Mouse (Mus musculus) heart, embryonic 13.5 days (tissue): ENCODE data around the gene Gm29735. TPM values are rescaled to one million over a fixed set of nuclear protein-coding genes. Genes with fewer than 3 reads are reported as not detected.
"Not testable (repeated sequence)": the region's sequence is repeated elsewhere in the genome, so short reads cannot be mapped to it uniquely, and the experiment has no call there.

ENCODE experiments used
- ATAC-seq: fragments of 200-750 bp; cut with Nextera tagmentation; 2 replicates; pipeline ENCODE4 v1.8.0; 2017; ENCODE audit warnings: moderate TSS enrichment; ENCODE audit not compliant: insufficient number of reproducible peaks, low FRiP score, low TSS enrichment; ENCODE audit errors: extremely low read depth
- H3K27ac ChIP-seq: fragments of 300-500 bp; sonication (generic); replicated peaks from 2 replicates; pipeline ENCODE4 v1.5.1; 2015; ENCODE audit warnings: moderate library complexity, mild to moderate bottlenecking, inconsistent platforms
- H3K27me3 ChIP-seq: fragments of 300-500 bp; sonication (generic); replicated peaks from 2 replicates; pipeline ENCODE4 v1.6.1; 2015; ENCODE audit warnings: mild to moderate bottlenecking, inconsistent platforms
- H3K36me3 ChIP-seq: fragments of 300-500 bp; sonication (generic); 2 replicates; pipeline ENCODE4 v1.6.1; 2015; ENCODE audit warnings: mild to moderate bottlenecking, inconsistent platforms
- H3K4me1 ChIP-seq: fragments of 300-500 bp; sonication (generic); 2 replicates; pipeline ENCODE4 v1.6.1; 2015; ENCODE audit warnings: inconsistent platforms
- H3K4me2 ChIP-seq: fragments of 300-500 bp; sonication (generic); 2 replicates; pipeline ENCODE4 v1.6.1; 2015; ENCODE audit warnings: inconsistent platforms, mild to moderate bottlenecking, moderate library complexity
- H3K4me3 ChIP-seq: fragments of 300-500 bp; sonication (generic); 2 replicates; pipeline ENCODE4 v1.5.1; 2015; ENCODE audit warnings: moderate library complexity, mild to moderate bottlenecking, inconsistent platforms
- H3K9ac ChIP-seq: fragments of 300-500 bp; sonication (generic); 2 replicates; pipeline ENCODE4 v1.6.1; 2015; ENCODE audit warnings: inconsistent platforms, mild to moderate bottlenecking, moderate library complexity
- H3K9me3 ChIP-seq: fragments of 300-500 bp; sonication (generic); 2 replicates; pipeline ENCODE4 v1.6.1; 2016; ENCODE audit warnings: inconsistent platforms
- WGBS: fragments of 180-500 bp; shearing (Covaris S2); methylation state at CpG from one replicate; pipeline ENCODE4 v1.1.7; 2015; ENCODE audit warnings: mixed read lengths; 5-methylcytosine and 5-hydroxymethylcytosine counted together
- polyA plus RNA-seq: library from polyadenylated mRNA; unstranded; fragments of >200 nt; fragmentation: Nextera tagmentation; extraction: Ambion mirVana; gene quantifications from 2 replicates; pipeline ENCODE4 v1.2.1, GENCODE M21; 2015

The Gm29735 gene
- polyA plus RNA-seq, 1 experiment from 2014 or later, result not detected

- no peaks in the 10 kb centered on the region for H3K4me1 ChIP-seq
- H3K27me3 ChIP-seq, result peaks cover 4% of the 10 kb centered on the region; the same call in 1 of the 2 replicates
- no peaks in the 10 kb centered on the region for H3K36me3 ChIP-seq
- H3K9me3 ChIP-seq, result no peaks in the 10 kb centered on the region
- WGBS, result 49% methylated on average over 1 of the region's 1 CpGs
- no peak overlapping the region for H3K27ac ChIP-seq
- H3K4me3 ChIP-seq, result no peak overlapping the region
- no peak for ATAC-seq
- no peak overlapping the region for H3K4me2 ChIP-seq
- no peak overlapping the region for H3K9ac ChIP-seq
Measured at GRCm38 (mm10) chr7:142155308-142155707, 1.6 kb downstream of the Gm29735 start.

- H3K27ac ChIP-seq, result no peak overlapping the region
- no peak for ATAC-seq
- no peaks in the 10 kb centered on the region for H3K9me3 ChIP-seq
- H3K36me3 ChIP-seq, result no peaks in the 10 kb centered on the region
- no peak overlapping the region for H3K4me3 ChIP-seq
- WGBS, result 76% methylated on average over 4 of the region's 4 CpGs
- no peak overlapping the region for H3K4me2 ChIP-seq
- H3K9ac ChIP-seq, result no peak overlapping the region
- no peaks in the 10 kb centered on the region; the same call in 1 of the 2 replicates for H3K27me3 ChIP-seq
- no peaks in the 10 kb centered on the region for H3K4me1 ChIP-seq
Measured at GRCm38 (mm10) chr7:142152191-142152590, 4.7 kb downstream of the Gm29735 start.

- Histone ChIP-seq H3K9me3 (no peaks in the 10 kb centered on the region), H3K4me3 (no peak overlapping the region), H3K27me3 (peaks cover 7% of the 10 kb centered on the region), H3K27ac (no peak overlapping the region), H3K4me2 (no peak overlapping the region), H3K4me1 (no peaks in the 10 kb centered on the region), H3K9ac (no peak overlapping the region), H3K36me3 (no peaks in the 10 kb centered on the region)
- no peak for ATAC-seq
Measured at GRCm38 (mm10) chr7:142148633-142149032, 8.3 kb downstream of the Gm29735 start.

GRCm38 (mm10) chr7:142146033-142146432 is 10.9 kb downstream of the Gm29735 start:
- Histone ChIP-seq H3K4me3 (no peak overlapping the region), H3K4me1 (peaks cover 6% of the 10 kb centered on the region), H3K27me3 (peaks cover 7% of the 10 kb centered on the region), H3K9ac (no peak overlapping the region), H3K9me3 (no peaks in the 10 kb centered on the region), H3K36me3 (no peaks in the 10 kb centered on the region), H3K4me2 (no peak overlapping the region), H3K27ac (no peak overlapping the region)
- WGBS, result 0% methylated on average over 1 of the region's 1 CpGs
- no peak for ATAC-seq

GRCm38 (mm10) chr7:142145413-142145940 is 11.4 kb downstream of the Gm29735 start:
- no peak overlapping the region for H3K9ac ChIP-seq
- no peaks in the 10 kb centered on the region for H3K9me3 ChIP-seq
- WGBS, result 44% methylated on average over 4 of the region's 4 CpGs
- peaks cover 9% of the 10 kb centered on the region for H3K4me1 ChIP-seq
- H3K27me3 ChIP-seq, result peaks cover 7% of the 10 kb centered on the region
- H3K4me2 ChIP-seq, result no peak overlapping the region
- no peak for ATAC-seq
- no peak overlapping the region for H3K27ac ChIP-seq
- H3K36me3 ChIP-seq, result no peaks in the 10 kb centered on the region
- no peak overlapping the region for H3K4me3 ChIP-seq

GRCm38 (mm10) chr7:142144507-142144906 is 12.4 kb downstream of the Gm29735 start, which contains the start of gene Gm45337:
Gene Gm45337, minus strand, starts transcription at chr7:142144607.
- no peak for ATAC-seq
- no peak within 1 kb of the TSS for H3K4me3 ChIP-seq
- H3K27ac ChIP-seq, result no peak within 1 kb of the TSS
- H3K4me1 ChIP-seq, result peaks cover 9% of the 10 kb centered on the region
- 49% methylated on average over 1 of the region's 1 CpGs for WGBS
- no peaks in the 10 kb centered on the region for H3K9me3 ChIP-seq
- H3K4me2 ChIP-seq, result no peak within 1 kb of the TSS
- H3K36me3 ChIP-seq, result no peaks in the 10 kb centered on the region
- H3K27me3 ChIP-seq, result peaks cover 7% of the 10 kb centered on the region
- H3K9ac ChIP-seq, result no peak within 1 kb of the TSS

- not testable (repeated sequence) for H3K4me3 ChIP-seq, H3K9ac ChIP-seq, H3K4me1 ChIP-seq, H3K4me2 ChIP-seq, H3K36me3 ChIP-seq, ATAC-seq, H3K9me3 ChIP-seq, H3K27ac ChIP-seq, H3K27me3 ChIP-seq
- WGBS, result 22% methylated on average over 1 of the region's 1 CpGs
Measured at GRCm38 (mm10) chr7:142143506-142144010, 13.4 kb downstream of the Gm29735 start.

- 3% methylated on average over 1 of the region's 1 CpGs for WGBS
- no peak overlapping the region for H3K4me2 ChIP-seq
- no peak overlapping the region for H3K9ac ChIP-seq
- peaks cover 9% of the 10 kb centered on the region for H3K4me1 ChIP-seq
- no peak overlapping the region for H3K27ac ChIP-seq
- no peak overlapping the region for H3K4me3 ChIP-seq
- H3K9me3 ChIP-seq, result no peaks in the 10 kb centered on the region
- H3K27me3 ChIP-seq, result peaks cover 7% of the 10 kb centered on the region
- no peaks in the 10 kb centered on the region for H3K36me3 ChIP-seq
- no peak for ATAC-seq
Measured at GRCm38 (mm10) chr7:142140696-142141095, 16.2 kb downstream of the Gm29735 start.

- H3K27me3 ChIP-seq, result peaks cover 10% of the 10 kb centered on the region; the same call in 1 of the 2 replicates
- not testable (repeated sequence) for H3K9ac ChIP-seq, H3K27ac ChIP-seq, ATAC-seq, H3K4me1 ChIP-seq, H3K9me3 ChIP-seq, H3K4me3 ChIP-seq, H3K4me2 ChIP-seq, H3K36me3 ChIP-seq
- WGBS, result 36% methylated on average over 2 of the region's 2 CpGs
Measured at GRCm38 (mm10) chr7:142135934-142136333, 21.0 kb downstream of the Gm29735 start, which contains the start of gene Gm39115. Gene Gm39115, minus strand, starts transcription at chr7:142136034.

- H3K9ac ChIP-seq, result no peak overlapping the region
Measured at GRCm38 (mm10) chr7:142134206-142134995, 22.5 kb downstream of the Gm29735 start.

GRCm38 (mm10) chr7:142128843-142129242 is 28.1 kb downstream of the Gm29735 start:
- H3K27me3 ChIP-seq, result peaks cover 15% of the 10 kb centered on the region; the same call in 1 of the 2 replicates
- no peak overlapping the region for H3K4me3 ChIP-seq
- no peaks in the 10 kb centered on the region for H3K4me1 ChIP-seq
- H3K4me2 ChIP-seq, result no peak overlapping the region
- H3K9ac ChIP-seq, result no peak overlapping the region
- H3K36me3 ChIP-seq, result no peaks in the 10 kb centered on the region
- H3K9me3 ChIP-seq, result no peaks in the 10 kb centered on the region
- H3K27ac ChIP-seq, result no peak overlapping the region
- ATAC-seq, result no peak
- WGBS, result 48% methylated on average over 4 of the region's 4 CpGs

More at GRCm38 (mm10) chr7:142134206-142134995, 22.5 kb downstream of the Gm29735 start:
- H3K4me3 ChIP-seq, result no peak overlapping the region
- no peaks in the 10 kb centered on the region for H3K4me1 ChIP-seq
- no peaks in the 10 kb centered on the region for H3K36me3 ChIP-seq
- 39% methylated on average over 4 of the region's 4 CpGs for WGBS
- H3K27me3 ChIP-seq, result peaks cover 12% of the 10 kb centered on the region; the same call in 1 of the 2 replicates
- ATAC-seq, result no peak
- H3K27ac ChIP-seq, result no peak overlapping the region
- no peak overlapping the region for H3K4me2 ChIP-seq
- no peaks in the 10 kb centered on the region for H3K9me3 ChIP-seq
